ENCODE assay signal across 28 mouse cellular contexts in genomic region chr8:19706101-19706725, GRCm38 (mm10). TPM values are rescaled to one million over a fixed set of nuclear protein-coding genes. Genes with fewer than 3 reads are reported as not detected.
"Had no signal": no experiment of that assay in that cellular context is flagged by ENCODE, and none has a peak within 500 bp of the region (broad histone marks: within the 10 kb centered on the region; RNA-seq: fewer than 3 reads in every experiment).

No protein-coding gene starts in this region.

RNA-seq across cellular contexts. Expression of gene 4930467E23Rik, which starts 23.2 kb away (rescaled TPM):
- polyA plus RNA-seq: limb, embryonic 10.5 days; limb, embryonic 12.5 days; limb, embryonic 13.5 days; limb, embryonic 14.5 days; limb, embryonic 15.5 days; liver, adult 2 months; liver, embryonic 11.5 days; liver, embryonic 12.5 days; liver, embryonic 13.5 days; liver, embryonic 14.5 days; liver, embryonic 15.5 days; liver, embryonic 16.5 days; liver, postnatal 0 days; lung, adult 2 months; lung, embryonic 14.5 days; lung, embryonic 15.5 days; lung, embryonic 16.5 days; macrophage; midbrain, embryonic 10.5 days; midbrain, embryonic 11.5 days; midbrain, embryonic 12.5 days; midbrain, embryonic 13.5 days; midbrain, embryonic 15.5 days; midbrain, embryonic 16.5 days; midbrain, postnatal 0 days; myocyte; neural tube, embryonic 11.5 days; neural tube, embryonic 12.5 days had no signal
